Mouse (Mus musculus): Measurements from ENCODE around the gene Lpar2.

DNA sequence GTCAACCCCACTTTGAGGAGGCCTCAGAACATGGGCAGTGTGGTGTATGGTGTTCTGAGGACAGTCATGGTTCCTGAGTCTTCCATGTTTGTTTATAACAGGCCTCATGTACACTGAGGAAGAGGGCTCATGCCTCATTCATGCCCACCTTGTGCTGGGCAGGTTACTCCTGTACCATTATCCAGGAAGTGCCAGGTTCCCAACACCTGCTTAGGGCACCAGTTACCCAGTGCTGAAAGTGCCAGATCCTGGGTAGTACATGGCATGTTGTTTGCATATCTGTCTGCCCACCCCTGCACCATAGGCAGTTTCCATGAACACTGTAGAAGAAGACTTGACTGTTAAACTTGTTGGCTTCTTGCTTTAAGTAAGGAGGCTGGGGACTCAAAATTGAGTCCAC lies 20.0 kb upstream of the Lpar2 start:
- no peak for TF ChIP-seq CTCF (IDR thresholded peaks at IDR 0.05; ENCODE audit: extremely low read depth, insufficient read depth, low read length)
- no peak for TF ChIP-seq POLR2A (IDR thresholded peaks at IDR 0.05; ENCODE audit: extremely low read depth, insufficient read depth, low read length)

Measured in cortical plate, adult 2 months (tissue).